Mouse (Mus musculus) layer of hippocampus, postnatal 14 days (tissue): Measurements from ENCODE around the gene Opn1sw. TPM values are rescaled to one million over a fixed set of nuclear protein-coding genes. Genes with fewer than 3 reads are reported as not detected.
"Not testable (repeated sequence)": the region's sequence is repeated elsewhere in the genome, so short reads cannot be mapped to it uniquely, and the experiment has no call there.

ENCODE experiments used
- DNase-seq, 2 experiments: peaks; one replicate each; pipeline ENCODE4 v3.0.0; 2021 to 2022; ENCODE audit warnings: low spot score in 2 of 2, mixed read lengths in 1 of 2
- microRNA-seq, 2 experiments: library from miRNA; unstranded; fragments of <30 nt; microRNA quantifications; one replicate each; pipeline ENCODE4 v1.2.0; 2021
- total RNA-seq, 2 experiments: library from RNA; stranded (reverse); gene quantifications; 2 replicates each; pipeline ENCODE4 v1.2.3; 2021

The Opn1sw gene
- total RNA-seq, 2 experiments from 2014 or later: 0.26 to 0.35 TPM

- DNase-seq: peak in 1 of 2 experiments; percentile 2
Measured at GRCm38 (mm10) chr6:29347189-29347588, 41.1 kb downstream of the Opn1sw start.

- not testable (repeated sequence) for DNase-seq
Measured at GRCm38 (mm10) chr6:29346512-29346911, 41.8 kb downstream of the Opn1sw start.

GRCm38 (mm10) chr6:29329514-29329913 is 58.8 kb downstream of the Opn1sw start:
- DNase-seq: no peak

- DNase-seq: no peak
Measured at GRCm38 (mm10) chr6:29326961-29327360, 61.3 kb downstream of the Opn1sw start.

Small RNA genes lying within 50 kb of the gene (microRNA-seq; reads per million reads assigned to microRNA genes)
- 0.28 to 0.45 reads per million in 2 experiments for gene Gm26220
- gene Gm44354: 0 reads per million in 2 experiments

Other genes with a start within 250 kb of the Opn1sw start
- 10 to 100 TPM; 36.1 to 36.3 TPM for gene Rbm28, start 223.5 kb downstream of the Opn1sw start, total RNA-seq
- gene Prrt4, start 208.9 kb downstream of the Opn1sw start, total RNA-seq: 1 to 10 TPM; 4.8 TPM
- 10 to 100 TPM; 59.5 to 62.0 TPM for gene Impdh1, start 172.1 kb downstream of the Opn1sw start, total RNA-seq
- gene Hilpda, start 116.0 kb downstream of the Opn1sw start, total RNA-seq: 1 to 10 TPM; 5.9 to 6.4 TPM
- under 1 TPM in 1 of 2 experiments, not detected in 1; 0.43 TPM for gene Fam71f2, start 108.9 kb downstream of the Opn1sw start, total RNA-seq
- gene Fam71f1, start 69.3 kb downstream of the Opn1sw start, total RNA-seq: not detected
- gene Calu, start 40.4 kb downstream of the Opn1sw start, total RNA-seq: 10 to 100 TPM; 89.6 to 95.9 TPM
- gene Ccdc136, start 7.8 kb upstream of the Opn1sw start, total RNA-seq: 10 to 100 TPM; 60.0 to 66.7 TPM
- 1 to 10 TPM; 1.8 to 3.2 TPM for gene Flnc, start 44.8 kb upstream of the Opn1sw start, total RNA-seq
- 100 to 1,000 TPM; 234 to 240 TPM for gene Atp6v1f, start 79.2 kb upstream of the Opn1sw start, total RNA-seq
- gene Atp6v1fnb, start 83.0 kb upstream of the Opn1sw start, total RNA-seq: under 1 TPM in 1 of 2 experiments, not detected in 1; 0.85 TPM
- 1 to 10 TPM; 6.8 to 7.5 TPM for gene Kcp, start 119.5 kb upstream of the Opn1sw start, total RNA-seq
- 1 to 10 TPM; 3.5 to 3.7 TPM for gene Irf5, start 138.2 kb upstream of the Opn1sw start, total RNA-seq
- 10 to 100 TPM; 67.8 to 68.7 TPM for gene Tnpo3, start 221.4 kb upstream of the Opn1sw start, total RNA-seq